Mouse (Mus musculus): ENCODE data around the gene Thegl. TPM values are rescaled to one million over a fixed set of nuclear protein-coding genes. Genes with fewer than 3 reads are reported as not detected.
"Not testable (repeated sequence)": the region's sequence is repeated elsewhere in the genome, so short reads cannot be mapped to it uniquely, and the experiment has no call there.

Gene Thegl
- total RNA-seq (2021), result not detected
- long read RNA-seq, experiment 1, result 0 reads
- long read RNA-seq, experiment 2, result 0 reads

- peak; percentile 68 to 78 for DNase-seq (ENCODE audit: low spot score in 2 of 2)
Observed at GRCm38 (mm10) chr5:77015544-77016482, at the start of gene Thegl. Gene Thegl, plus strand, starts transcription at chr5:77016023.

DNA sequence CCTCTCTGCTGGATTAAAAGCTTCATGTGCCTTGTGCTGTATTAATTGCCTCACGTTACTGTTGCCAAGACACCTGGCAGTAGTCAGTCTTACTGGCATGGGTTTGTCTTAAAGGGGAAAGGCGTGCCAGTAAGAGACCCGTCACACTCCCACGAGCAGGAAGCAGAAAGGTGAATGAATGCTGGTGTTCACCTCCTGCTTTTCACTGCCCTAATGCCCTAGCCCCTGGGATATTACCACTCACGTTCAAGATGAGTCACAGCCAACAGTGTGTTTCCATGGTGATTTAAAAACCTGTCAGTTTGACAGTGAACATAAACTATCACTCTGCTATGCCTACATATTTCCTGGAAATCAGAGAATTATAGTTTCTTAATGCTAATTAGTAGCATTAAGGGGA is 46.6 kb upstream of the Thegl start:
- no peak for DNase-seq (ENCODE audit: low spot score in 2 of 2)

GRCm38 (mm10) chr5:76971115-76971514 is 44.7 kb upstream of the Thegl start:
- not testable (repeated sequence) for DNase-seq (ENCODE audit: low spot score in 2 of 2)

GRCm38 (mm10) chr5:76973488-76973887 is 42.3 kb upstream of the Thegl start:
- no peak for DNase-seq (ENCODE audit: low spot score in 2 of 2)

GRCm38 (mm10) chr5:76974207-76974553 is 41.6 kb upstream of the Thegl start:
- DNase-seq (ENCODE audit: low spot score in 2 of 2), result no peak

- DNase-seq (ENCODE audit: low spot score in 2 of 2), result peak; percentile 72 to 89
Observed at GRCm38 (mm10) chr5:76974554-76975285, 41.1 kb upstream of the Thegl start, which contains the start of gene Srp72. Gene Srp72, plus strand, starts transcription at chr5:76974683.

DNA sequence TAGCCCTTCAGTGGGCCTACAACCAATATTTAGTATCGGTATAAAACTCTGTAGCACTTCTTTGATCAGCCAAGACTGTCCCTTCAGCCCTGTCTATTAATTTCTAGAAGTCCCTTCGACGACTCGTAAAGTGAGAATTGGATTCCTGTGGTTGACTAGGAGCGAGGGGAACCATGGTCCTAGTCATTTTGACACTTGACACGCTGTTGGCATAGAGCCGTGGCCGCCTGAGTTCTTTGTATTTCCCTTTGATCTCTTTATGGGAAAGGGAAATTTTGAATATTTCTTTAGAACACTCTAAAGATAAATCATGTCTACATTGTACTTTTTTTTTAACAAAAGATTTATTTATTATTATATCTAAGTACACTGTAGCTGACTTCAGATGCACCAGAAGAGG is 40.1 kb upstream of the Thegl start:
- DNase-seq (ENCODE audit: low spot score in 2 of 2), result no peak

- DNase-seq (ENCODE audit: low spot score in 2 of 2), result no peak
Observed at GRCm38 (mm10) chr5:76984015-76984414, 31.8 kb upstream of the Thegl start.

DNA sequence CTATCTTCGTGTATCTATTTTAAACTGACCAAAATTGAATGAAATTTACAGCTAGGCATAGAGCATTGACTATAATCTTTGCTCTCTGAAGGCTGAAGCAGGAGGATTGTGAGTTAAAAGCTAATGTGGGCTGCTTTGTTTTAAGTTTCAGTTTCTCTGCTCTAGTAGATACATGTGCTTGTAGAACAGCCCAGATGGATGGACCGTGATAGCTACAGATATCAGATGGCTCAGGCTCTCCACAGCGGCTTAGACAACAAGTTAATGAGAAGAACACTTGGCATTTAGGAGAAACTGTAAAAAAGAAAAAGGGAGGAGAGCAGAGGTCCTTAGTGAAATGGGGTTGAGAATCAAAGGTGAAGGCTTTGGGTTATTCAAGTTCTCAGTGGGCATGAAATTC is 25.0 kb upstream of the Thegl start:
- no peak for DNase-seq (ENCODE audit: low spot score in 2 of 2)

- DNase-seq (ENCODE audit: low spot score in 2 of 2), result no peak
Observed at GRCm38 (mm10) chr5:76993174-76993814, 22.5 kb upstream of the Thegl start.

GRCm38 (mm10) chr5:76998416-76998815 is 17.4 kb upstream of the Thegl start:
- no peak for DNase-seq (ENCODE audit: low spot score in 2 of 2)

DNA sequence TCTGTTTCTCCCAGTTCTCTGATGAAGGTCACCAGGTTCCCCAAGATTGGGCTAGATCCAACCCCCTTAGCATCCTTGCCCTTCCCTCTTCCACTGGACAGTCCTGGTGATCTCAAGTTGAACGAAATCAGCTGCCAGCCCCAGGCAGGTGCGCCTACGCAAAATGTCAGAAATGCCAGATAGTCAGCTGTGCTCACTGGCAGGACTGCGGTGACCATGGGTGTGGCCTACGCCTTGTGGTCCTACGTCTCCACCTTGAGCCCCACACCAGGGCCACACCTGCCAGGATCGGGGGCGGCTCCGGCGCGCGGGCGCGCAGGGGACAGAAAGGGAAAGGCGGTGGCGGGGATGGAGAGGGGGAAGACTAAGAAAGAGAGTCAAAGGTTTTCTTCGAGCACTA is 14.6 kb upstream of the Thegl start:
- DNase-seq (ENCODE audit: low spot score in 2 of 2), result no peak

DNA sequence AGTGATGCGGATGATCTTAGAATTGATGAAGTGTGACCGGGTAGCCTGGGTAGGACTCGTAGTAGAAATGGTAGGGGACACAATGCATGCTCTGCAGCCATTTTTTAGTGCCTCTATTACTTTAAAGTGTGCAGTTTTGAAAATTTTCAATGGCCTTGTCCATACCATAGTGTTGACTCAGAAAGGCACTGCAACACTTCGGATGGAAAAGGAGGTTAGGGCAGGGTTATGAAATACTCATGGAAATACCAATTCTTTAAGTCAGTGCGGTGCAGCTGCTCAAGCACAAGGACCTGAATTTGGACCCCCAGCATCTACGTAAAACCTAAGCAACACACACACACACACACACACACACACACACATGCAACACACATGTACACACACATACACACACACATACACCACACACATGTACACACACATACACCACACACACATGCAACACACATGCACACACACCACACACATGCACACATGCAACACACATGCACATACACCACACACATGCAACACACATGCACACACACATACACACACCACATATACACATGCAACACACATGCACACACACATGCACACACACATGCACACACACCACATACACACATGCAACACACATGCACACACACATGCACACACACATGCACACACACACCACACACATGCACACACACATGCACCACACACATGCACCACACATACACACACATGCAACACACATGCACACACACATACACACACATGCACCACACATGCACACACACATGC is 11.6 kb upstream of the Thegl start, which contains the start of gene Arl9:
TSS of gene Arl9 (plus strand) at position 5 of the 771 bp plus-strand sequence.
- no peak for DNase-seq (ENCODE audit: low spot score in 2 of 2)

GRCm38 (mm10) chr5:77010352-77010751 is 5.5 kb upstream of the Thegl start:
- no peak for DNase-seq (ENCODE audit: low spot score in 2 of 2)

DNA sequence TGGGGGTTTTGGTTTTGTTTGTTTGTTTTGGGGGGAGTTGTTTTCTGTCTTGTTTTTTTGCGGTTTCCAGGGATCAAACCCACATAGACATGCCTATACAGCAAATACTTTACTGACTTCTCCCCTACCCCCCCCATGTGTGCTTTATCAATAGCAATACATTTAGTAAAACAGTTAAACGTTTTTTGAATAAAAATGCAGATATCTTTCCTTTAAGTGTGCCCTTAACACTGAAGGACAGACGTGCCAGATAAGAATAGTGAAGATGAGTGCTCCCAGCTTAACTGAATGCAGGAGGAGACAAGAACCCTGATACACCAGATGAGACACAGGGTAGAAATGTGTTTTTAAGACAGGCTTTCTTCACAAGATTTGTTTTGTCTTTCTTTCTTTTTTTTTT is 4.7 kb upstream of the Thegl start:
- DNase-seq (ENCODE audit: low spot score in 2 of 2), result no peak

DNA sequence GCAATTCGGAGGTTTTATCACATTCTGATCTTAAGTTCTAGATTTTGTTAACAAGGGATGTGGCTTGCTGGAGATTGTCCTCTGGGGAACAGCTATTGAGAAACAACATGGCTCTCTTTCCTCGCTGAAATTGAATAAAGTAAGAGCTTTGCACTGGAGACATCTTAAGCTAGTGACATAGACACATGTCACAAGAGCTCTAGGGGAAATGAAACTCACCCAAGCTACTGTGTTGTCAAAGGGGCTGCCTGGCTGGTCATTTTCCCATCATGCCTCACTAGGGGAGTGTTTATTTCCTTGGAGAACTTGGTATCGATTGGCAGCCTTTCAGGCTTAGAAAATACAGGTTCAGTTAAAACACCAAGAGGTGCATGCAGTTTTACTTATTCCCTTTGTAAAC is 2.7 kb upstream of the Thegl start:
- no peak for DNase-seq (ENCODE audit: low spot score in 2 of 2)

DNA sequence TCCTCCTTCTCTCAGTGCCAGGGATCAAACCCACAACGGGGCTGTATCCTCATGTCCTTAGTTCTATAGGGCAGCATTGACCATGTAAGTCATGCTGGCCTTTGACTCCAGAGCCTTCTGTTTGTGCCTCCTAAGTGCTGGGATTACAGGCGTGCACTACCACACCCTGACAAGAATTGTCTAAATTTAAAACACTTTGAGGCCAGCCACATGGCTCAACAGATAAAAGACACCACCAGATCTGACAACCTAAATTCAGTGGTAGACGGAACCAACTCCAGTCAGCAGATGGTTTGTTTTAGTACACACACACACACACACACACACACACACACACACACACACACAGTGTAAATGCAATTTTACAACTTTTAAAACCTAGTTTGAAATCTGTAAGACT is 12.2 kb downstream of the Thegl start:
- DNase-seq (ENCODE audit: low spot score in 2 of 2), result no peak

DNA sequence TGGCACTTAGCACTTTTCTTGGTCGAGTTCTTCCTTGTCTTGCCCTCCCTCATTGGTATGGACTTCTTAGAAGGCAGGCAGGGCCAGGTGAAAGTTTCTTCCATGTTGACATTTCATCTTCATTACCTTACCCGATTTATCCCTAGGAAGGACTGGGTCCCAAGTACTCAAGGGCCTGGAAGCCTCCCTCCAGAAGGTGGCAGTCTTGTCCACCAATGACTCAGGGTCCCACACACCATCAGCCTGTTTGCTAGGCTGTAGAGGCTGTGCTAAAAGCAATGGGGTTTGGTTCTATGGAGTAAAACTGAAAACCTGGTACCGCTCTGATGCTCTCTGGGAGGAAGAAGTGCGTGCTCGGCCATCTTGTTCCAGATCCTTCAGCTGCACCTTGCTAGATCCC is 13.9 kb downstream of the Thegl start:
- peak in 1 of 2 experiments; percentile 44 for DNase-seq (ENCODE audit: low spot score in 2 of 2)

DNA sequence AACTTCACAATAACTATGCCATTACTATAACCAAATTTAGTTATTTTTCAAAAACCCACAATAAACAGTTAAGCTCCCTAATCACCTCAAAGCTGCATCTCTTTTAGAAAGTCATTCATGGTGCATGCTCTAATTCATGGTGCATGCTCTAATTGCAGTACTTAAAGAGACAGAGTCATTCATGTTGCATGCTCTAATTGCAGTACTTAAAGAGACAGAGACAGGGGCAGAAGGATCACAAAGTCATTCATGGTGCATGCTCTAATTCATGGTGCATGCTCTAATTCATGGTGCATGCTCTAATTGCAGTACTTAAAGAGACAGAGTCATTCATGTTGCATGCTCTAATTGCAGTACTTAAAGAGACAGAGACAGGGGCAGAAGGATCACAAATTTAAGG is 19.3 kb downstream of the Thegl start:
- DNase-seq (ENCODE audit: low spot score in 2 of 2), result not testable (repeated sequence)

GRCm38 (mm10) chr5:77038451-77038850 is 22.6 kb downstream of the Thegl start:
- no peak for DNase-seq (ENCODE audit: low spot score in 2 of 2)

DNA sequence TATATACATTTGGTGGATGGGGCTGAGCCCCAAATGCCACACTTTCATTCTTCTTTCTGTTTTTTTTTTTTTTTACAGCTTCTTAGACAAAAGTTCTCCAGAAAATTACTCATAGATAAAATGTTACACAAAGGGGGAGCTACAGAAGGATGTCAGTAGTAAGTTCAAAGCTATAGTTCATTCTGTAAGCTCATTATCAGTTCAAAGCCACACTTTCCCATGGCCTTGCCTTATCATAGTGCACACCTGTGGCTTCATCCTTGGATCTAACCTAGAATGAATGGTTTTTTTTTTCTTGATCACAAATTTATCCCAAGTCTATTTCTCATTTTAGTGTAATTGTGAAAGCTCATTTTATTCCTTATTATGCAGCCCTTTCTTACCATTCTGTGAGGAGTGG is 23.6 kb downstream of the Thegl start:
- no peak for DNase-seq (ENCODE audit: low spot score in 2 of 2)

All from gastrocnemius, postnatal 4 days (tissue).